ENCODE assay signal across 9 mouse cellular contexts in the genomic region with DNA sequence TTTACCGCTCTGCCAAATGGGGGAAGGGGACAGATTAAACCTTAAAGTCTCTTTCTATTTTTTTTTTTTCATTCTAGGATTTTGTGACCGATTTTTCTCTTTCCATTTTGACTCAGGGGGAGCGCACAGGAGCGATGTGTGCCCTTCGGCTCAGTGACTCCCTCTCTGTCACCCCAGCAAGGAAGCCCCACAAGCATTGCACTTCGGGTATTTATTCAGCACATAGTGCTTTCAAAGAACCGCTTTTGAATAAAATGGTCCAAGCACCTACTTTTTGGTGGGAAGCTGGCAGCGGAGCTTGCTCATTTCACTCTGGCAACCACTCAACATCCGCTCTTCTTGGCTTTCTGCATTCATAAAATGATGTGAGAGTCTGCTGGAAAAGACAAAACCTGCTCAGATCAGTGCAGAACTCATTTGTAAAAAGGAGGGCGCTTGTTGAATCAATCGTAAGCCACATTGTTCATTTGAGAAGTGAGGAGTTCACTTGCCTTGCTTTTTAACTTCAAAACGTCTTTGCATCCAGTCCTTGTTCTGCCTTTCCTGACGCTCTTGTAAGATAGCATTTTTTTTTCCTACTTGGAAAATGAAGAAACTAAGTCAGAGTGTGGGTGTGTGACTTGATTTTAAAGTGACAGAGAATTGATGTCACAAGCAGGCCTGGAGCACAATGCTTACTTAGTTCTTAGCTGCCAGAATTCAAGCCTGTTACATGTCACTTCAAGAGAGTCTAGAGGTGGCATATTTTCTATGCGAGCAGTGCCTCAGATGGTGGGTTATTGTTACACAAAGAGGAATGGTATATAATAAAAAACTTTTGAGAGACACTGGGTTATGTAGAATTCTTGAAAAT.
A peak's percentile ranks its signal among the peaks of the same experiment; 100 is the strongest.
DNase-seq lines count a peak whose midpoint lies in the region; ATAC-seq lines count a peak whose summit lies in the region.
"Had no signal": no experiment of that assay in that cellular context is flagged by ENCODE, and none has a peak within 500 bp of the region (broad histone marks: within the 10 kb centered on the region; RNA-seq: fewer than 3 reads in every experiment).

No protein-coding gene starts in this region.

- peak; percentile 38; the same call in 1 of the 2 replicates for ATAC-seq in hindbrain, embryonic 13.5 days (ENCODE audit: low FRiP score)
- ATAC-seq in hindbrain, embryonic 11.5 days (ENCODE audit: low FRiP score): no peak
- ATAC-seq in forebrain, embryonic 16.5 days: peak; percentile 58; the same call in 1 of the 2 replicates
- ATAC-seq in limb, embryonic 15.5 days (ENCODE audit: insufficient number of reproducible peaks, low FRiP score, low TSS enrichment, low read depth): no peak
- ATAC-seq in liver, embryonic 11.5 days (replicated peaks; ENCODE audit: low FRiP score): no peak

- no peaks in the 10 kb centered on the region for H3K36me3 ChIP-seq in hindbrain, embryonic 13.5 days
- no peaks in the 10 kb centered on the region for H3K36me3 ChIP-seq in hindbrain, embryonic 11.5 days (ENCODE audit: control insufficient read depth, insufficient read depth, low read length)
- H3K36me3 ChIP-seq in forebrain, embryonic 16.5 days (ENCODE audit: control insufficient read depth, insufficient read depth): no peaks in the 10 kb centered on the region
- no peaks in the 10 kb centered on the region for H3K36me3 ChIP-seq in limb, embryonic 15.5 days
- no peaks in the 10 kb centered on the region for H3K36me3 ChIP-seq in liver, embryonic 11.5 days (ENCODE audit: control insufficient read depth, insufficient read depth, low read length)
- H3K36me3 ChIP-seq: embryonic facial prominence, embryonic 13.5 days had no signal

- no peak overlapping the region for H3K4me2 ChIP-seq in hindbrain, embryonic 13.5 days
- H3K4me2 ChIP-seq in hindbrain, embryonic 11.5 days (replicated peaks; ENCODE audit: low read depth, low read length): no peak overlapping the region
- H3K4me2 ChIP-seq in forebrain, embryonic 16.5 days (ENCODE audit: low read length): peak overlapping the region; percentile 16; the same call in 1 of the 2 replicates
- no peak overlapping the region for H3K4me2 ChIP-seq in limb, embryonic 15.5 days
- H3K4me2 ChIP-seq in liver, embryonic 11.5 days: no peak overlapping the region
- H3K4me2 ChIP-seq: embryonic facial prominence, embryonic 13.5 days had no signal

- no peak overlapping the region for H3K4me3 ChIP-seq in hindbrain, embryonic 13.5 days
- no peak overlapping the region for H3K4me3 ChIP-seq in hindbrain, embryonic 11.5 days (ENCODE audit: low read depth, low read length)
- no peak overlapping the region for H3K4me3 ChIP-seq in forebrain, embryonic 16.5 days (replicated peaks; ENCODE audit: low read length)
- H3K4me3 ChIP-seq in limb, embryonic 15.5 days: no peak overlapping the region
- H3K4me3 ChIP-seq in liver, embryonic 11.5 days (ENCODE audit: low read depth, low read length): no peak overlapping the region
- H3K4me3 ChIP-seq: embryonic facial prominence, embryonic 13.5 days had no signal

- no peak overlapping the region for H3K9ac ChIP-seq in hindbrain, embryonic 13.5 days
- no peak overlapping the region for H3K9ac ChIP-seq in hindbrain, embryonic 11.5 days (ENCODE audit: low read depth, low read length)
- H3K9ac ChIP-seq in forebrain, embryonic 16.5 days (replicated peaks; ENCODE audit: low read depth, low read length): no peak overlapping the region
- no peak overlapping the region for H3K9ac ChIP-seq in limb, embryonic 15.5 days
- no peak overlapping the region for H3K9ac ChIP-seq in liver, embryonic 11.5 days (ENCODE audit: low read depth, low read length)
- H3K9ac ChIP-seq: embryonic facial prominence, embryonic 13.5 days had no signal

- 68% methylated on average over 14 of the region's 14 CpGs for WGBS in hindbrain, embryonic 13.5 days
- 80% methylated on average over 14 of the region's 14 CpGs for WGBS in hindbrain, embryonic 11.5 days
- WGBS in forebrain, embryonic 16.5 days: 29% methylated on average over 14 of the region's 14 CpGs
- WGBS in limb, embryonic 15.5 days: 68% methylated on average over 14 of the region's 14 CpGs
- WGBS in liver, embryonic 11.5 days: 79% methylated on average over 14 of the region's 14 CpGs

- H3K9me3 ChIP-seq in hindbrain, embryonic 13.5 days: no peaks in the 10 kb centered on the region
- no peaks in the 10 kb centered on the region for H3K9me3 ChIP-seq in hindbrain, embryonic 11.5 days (ENCODE audit: control insufficient read depth, low read length)
- no peaks in the 10 kb centered on the region for H3K9me3 ChIP-seq in forebrain, embryonic 16.5 days (ENCODE audit: control insufficient read depth, low read length)
- H3K9me3 ChIP-seq in limb, embryonic 15.5 days: no peaks in the 10 kb centered on the region
- H3K9me3 ChIP-seq in liver, embryonic 11.5 days (ENCODE audit: control insufficient read depth, low read length): no peaks in the 10 kb centered on the region
- H3K9me3 ChIP-seq: embryonic facial prominence, embryonic 13.5 days had no signal

- DNase-seq in hindbrain, embryonic 11.5 days (ENCODE audit: low spot score): no peak
- DNase-seq in layer of hippocampus, postnatal 10 days (ENCODE audit: low spot score in 2 of 2): peak; percentile 51 to 62
- DNase-seq in thymus, postnatal 14 days: no peak
- no peak for DNase-seq in spleen, adult 18-20 months
- no peak for DNase-seq in liver, embryonic 11.5 days (ENCODE audit: low spot score)

- peak overlapping the region; percentile 19; the same call in 1 of the 2 replicates for H3K27ac ChIP-seq in hindbrain, embryonic 13.5 days
- H3K27ac ChIP-seq in hindbrain, embryonic 11.5 days (ENCODE audit: low read depth, low read length): no peak overlapping the region
- H3K27ac ChIP-seq in forebrain, embryonic 16.5 days (ENCODE audit: low read length): peak overlapping the region; percentile 8; the same call in 1 of the 2 replicates
- H3K27ac ChIP-seq in limb, embryonic 15.5 days: 0 out of 2 replicates have a peak overlapping the region, but pooled peaks have one; percentile 6
- H3K27ac ChIP-seq in liver, embryonic 11.5 days (ENCODE audit: low read depth, low read length): no peak overlapping the region
- H3K27ac ChIP-seq: embryonic facial prominence, embryonic 13.5 days had no signal

- H3K27me3 ChIP-seq in hindbrain, embryonic 13.5 days: no peaks in the 10 kb centered on the region
- H3K27me3 ChIP-seq in hindbrain, embryonic 11.5 days (ENCODE audit: control insufficient read depth, insufficient read depth, low read length): no peaks in the 10 kb centered on the region
- no peaks in the 10 kb centered on the region for H3K27me3 ChIP-seq in forebrain, embryonic 16.5 days (replicated peaks; ENCODE audit: control insufficient read depth, insufficient read depth, low read length)
- no peaks in the 10 kb centered on the region for H3K27me3 ChIP-seq in limb, embryonic 15.5 days
- no peaks in the 10 kb centered on the region for H3K27me3 ChIP-seq in liver, embryonic 11.5 days (replicated peaks; ENCODE audit: control insufficient read depth, insufficient read depth, low read length)
- H3K27me3 ChIP-seq: embryonic facial prominence, embryonic 13.5 days had no signal

- H3K4me1 ChIP-seq in hindbrain, embryonic 13.5 days (replicated peaks): peaks cover 14% of the 10 kb centered on the region
- H3K4me1 ChIP-seq in hindbrain, embryonic 11.5 days (replicated peaks; ENCODE audit: control insufficient read depth, insufficient read depth, low read length): no peaks in the 10 kb centered on the region
- peaks cover 11% of the 10 kb centered on the region for H3K4me1 ChIP-seq in forebrain, embryonic 16.5 days (replicated peaks; ENCODE audit: control insufficient read depth, insufficient read depth, low read length)
- H3K4me1 ChIP-seq in limb, embryonic 15.5 days: peaks cover 7% of the 10 kb centered on the region
- no peaks in the 10 kb centered on the region for H3K4me1 ChIP-seq in liver, embryonic 11.5 days (replicated peaks; ENCODE audit: control insufficient read depth, insufficient read depth, low read length)
- H3K4me1 ChIP-seq: embryonic facial prominence, embryonic 13.5 days had no signal

Comparison
In these comparisons a context has a peak if more than half of its experiments do, and no peak if none do; other contexts are left out.
1. ATAC-seq: peak in hindbrain, embryonic 13.5 days (single experiment) and forebrain, embryonic 16.5 days (single experiment); none in hindbrain, embryonic 11.5 days (single experiment), limb, embryonic 15.5 days (single experiment) and liver, embryonic 11.5 days (single experiment).
2. H3K27ac ChIP-seq: peak in hindbrain, embryonic 13.5 days (single experiment), forebrain, embryonic 16.5 days (single experiment) and limb, embryonic 15.5 days (single experiment); none in hindbrain, embryonic 11.5 days (single experiment) and liver, embryonic 11.5 days (single experiment).
3. DNase-seq: peak in layer of hippocampus, postnatal 10 days (2 of 2); none in hindbrain, embryonic 11.5 days (single experiment), thymus, postnatal 14 days (single experiment), spleen, adult 18-20 months (0 of 2) and liver, embryonic 11.5 days (single experiment).